Mouse (Mus musculus): ENCODE measurements around the gene Hdac11.
"Not testable (repeated sequence)": the region's sequence is repeated elsewhere in the genome, so short reads cannot be mapped to it uniquely, and the experiment has no call there.

Gene Hdac11

DNA sequence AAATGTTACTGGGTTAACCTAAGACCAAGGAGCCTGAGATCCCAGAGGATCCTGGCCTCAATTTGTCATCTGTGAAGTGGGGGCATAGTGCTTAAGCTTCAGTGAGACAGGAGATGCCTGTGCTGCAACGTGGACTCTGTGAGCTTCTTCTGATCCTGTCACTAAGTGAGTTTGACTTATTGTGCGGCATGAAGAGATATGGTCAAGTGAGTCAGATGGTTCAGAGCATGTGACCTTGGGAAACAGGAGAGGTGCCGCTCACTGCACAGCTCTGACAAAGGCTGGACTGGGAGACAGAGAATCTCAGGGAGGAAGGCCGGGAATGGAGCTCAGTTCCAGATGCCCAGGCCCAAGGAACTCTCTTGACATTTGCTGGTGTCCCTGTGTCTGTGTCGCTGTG lies 49.3 kb downstream of the Hdac11 start:
- DNase-seq, result no peak

DNA sequence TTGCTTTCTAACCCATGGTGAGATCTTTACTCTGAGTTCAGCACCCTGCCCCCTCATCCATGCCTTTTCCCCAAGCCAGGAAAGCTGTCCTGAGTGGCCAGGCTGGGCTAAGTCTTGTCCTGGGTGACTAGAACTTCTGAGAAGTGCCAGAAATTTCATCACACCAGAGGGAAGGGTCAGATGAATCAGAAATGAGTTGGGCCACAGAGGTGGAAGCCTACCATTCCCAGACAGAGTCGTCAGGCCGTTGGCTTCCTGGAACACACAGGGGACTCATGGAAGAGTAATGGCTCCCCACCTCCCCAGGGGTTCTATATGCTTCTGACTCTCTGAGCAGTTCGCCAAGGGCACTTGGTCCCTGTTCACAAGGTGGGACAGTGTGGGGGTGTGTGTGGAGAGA lies 51.0 kb downstream of the Hdac11 start:
- no peak for DNase-seq

GRCm38 (mm10) chr6:91209780-91210179 lies 53.3 kb downstream of the Hdac11 start:
- DNase-seq, result no peak

DNA sequence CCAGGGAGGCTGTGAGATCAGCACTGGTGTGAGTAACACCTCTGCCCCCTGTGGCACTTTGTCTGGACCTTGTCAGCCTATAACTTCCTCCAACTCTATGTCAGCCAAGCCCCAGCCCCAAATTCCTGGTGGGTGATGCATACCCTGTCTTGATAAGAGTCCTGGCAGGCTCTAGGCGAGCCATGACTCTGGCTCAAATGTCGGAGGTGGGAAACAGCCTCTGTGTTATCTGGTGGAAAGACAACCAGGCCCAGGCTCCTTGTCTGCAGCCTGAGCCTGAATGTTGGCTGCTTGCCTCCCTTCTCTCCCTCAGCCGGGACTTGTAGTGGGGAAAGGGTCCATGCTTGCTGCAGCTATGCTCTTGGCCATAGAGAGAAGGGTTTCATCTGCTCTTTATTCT lies 54.4 kb downstream of the Hdac11 start:
- DNase-seq, result no peak

DNA sequence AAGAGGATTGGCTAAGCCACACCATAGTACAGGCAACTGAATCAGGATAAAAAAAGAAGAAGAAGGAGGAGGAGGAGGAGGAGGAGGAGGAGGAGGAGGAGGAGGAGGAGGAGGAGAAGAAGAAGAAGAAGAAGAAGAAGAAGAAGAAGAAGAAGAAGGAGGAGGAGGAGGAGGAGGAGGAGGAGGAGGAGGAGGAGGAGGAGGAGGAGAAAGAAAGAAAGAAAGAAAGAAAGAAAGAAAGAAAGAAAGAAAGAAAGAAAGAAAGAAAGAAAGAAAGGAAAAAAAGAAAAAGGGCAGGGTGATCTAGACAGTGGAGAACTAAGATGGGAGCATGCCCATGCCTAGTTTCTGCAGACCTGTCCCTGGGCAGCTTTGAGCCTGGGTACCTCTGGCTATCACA lies 55.7 kb downstream of the Hdac11 start, which contains the start of gene Fbln2:
Gene Fbln2, plus strand, starts transcription at position 301 of the 400 bp plus-strand sequence.
- DNase-seq, result not testable (repeated sequence)

DNA sequence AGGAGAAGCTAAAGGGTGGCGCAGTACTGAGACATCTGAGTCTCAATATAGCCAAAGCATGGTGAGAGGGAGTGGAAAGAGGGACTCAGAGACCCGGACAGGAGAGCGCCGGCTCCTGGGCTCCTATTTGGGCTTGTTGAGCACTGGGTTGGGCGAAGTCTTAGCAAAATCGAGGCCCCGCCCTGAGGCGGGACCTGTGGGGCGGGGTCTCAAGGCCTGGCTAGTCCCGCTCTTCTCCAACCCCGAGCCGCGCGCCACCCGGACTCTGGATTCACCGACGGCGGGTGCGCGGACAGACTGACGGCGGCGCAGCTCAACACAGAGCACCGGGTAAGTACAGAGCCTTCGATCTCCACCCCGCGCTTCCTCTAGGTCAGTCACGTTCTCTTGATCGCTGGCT lies 56.1 kb downstream of the Hdac11 start:
- DNase-seq, result peak; percentile 70

DNA sequence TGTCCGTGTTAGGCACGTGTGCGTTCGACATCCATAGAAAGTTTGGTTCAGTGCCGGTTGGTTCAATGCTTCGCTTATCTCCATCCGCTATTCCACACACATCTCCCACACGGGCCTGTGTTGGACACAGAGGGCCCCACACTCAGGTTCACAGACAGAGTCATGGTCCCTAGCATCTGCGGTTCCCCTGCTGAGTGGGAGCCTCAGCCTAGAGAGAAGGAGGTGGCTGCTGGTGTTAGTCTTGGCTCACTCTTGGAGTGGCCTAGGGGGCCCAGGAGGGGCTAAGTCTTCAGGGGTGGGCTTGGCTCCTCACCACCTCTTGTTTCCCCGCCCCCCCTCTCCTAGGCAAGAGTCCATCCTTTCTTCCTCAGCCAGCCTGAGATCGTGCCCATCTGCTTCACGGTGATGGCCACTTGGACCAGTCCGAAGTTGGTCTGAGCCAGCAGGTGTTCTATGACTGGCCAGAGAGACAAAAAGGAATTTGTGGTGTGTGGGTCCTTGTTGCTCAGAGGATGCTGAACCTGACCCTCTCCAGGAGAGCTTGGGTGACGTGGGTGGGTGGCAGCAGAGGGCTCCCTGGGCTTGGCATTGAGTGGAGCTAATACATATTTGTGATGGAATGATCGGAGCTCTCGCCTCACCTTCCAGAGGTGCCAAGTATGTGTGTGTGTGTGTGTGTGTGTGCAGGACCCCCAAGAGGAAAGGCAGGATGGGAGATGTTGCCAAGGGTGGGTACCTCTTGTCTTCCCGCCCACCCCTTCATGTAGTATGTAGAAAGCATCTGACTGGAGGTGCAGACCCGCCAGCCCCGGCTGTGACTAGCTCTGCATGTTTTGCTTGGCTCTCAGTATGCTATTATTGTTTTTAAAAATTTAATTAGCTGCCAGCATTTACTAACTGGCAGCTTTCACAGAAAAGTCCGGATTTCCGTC lies 57.1 kb downstream of the Hdac11 start:
- no peak for DNase-seq

GRCm38 (mm10) chr6:91215454-91215853 lies 59.0 kb downstream of the Hdac11 start:
- no peak for DNase-seq

DNA sequence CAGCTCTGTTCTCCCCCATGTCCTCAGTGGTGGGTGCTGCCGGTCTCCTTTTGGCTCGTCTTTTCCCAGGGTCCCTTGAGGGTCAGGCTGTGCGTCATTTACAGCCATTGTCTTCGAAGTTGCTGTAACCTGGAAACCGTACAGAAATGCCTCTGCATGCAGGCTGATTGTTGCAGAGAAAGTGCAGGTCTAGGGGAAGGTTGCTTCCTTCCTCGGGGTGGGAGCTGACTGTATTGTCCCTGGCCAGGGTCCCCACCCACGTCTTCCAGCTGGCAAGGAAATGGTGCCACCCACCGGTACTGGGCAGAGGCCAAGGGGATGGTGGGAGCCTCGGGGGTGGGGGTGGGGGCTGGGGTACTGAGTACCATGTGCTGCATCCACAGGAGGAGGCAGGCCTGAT lies 62.0 kb downstream of the Hdac11 start:
- no peak for DNase-seq

DNA sequence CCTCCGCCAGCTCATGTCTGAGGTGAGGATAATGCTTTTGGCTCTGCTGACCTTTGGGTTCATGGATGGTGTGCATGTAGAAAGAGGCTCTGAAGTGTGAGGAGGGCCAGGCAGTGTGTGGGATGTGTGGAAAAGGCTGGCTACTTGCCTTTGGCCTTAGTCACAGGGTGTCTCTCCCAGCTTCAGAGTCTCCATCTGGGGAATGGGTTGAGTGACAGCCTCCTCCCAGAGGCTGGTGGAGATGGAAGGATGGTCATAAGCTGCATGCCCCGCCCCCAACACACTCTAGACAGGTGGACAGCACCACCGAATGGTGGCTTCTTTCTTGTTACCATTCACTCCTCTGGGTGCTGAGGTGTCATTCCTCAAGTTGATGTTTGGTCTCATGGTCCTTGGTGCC lies 62.4 kb downstream of the Hdac11 start:
- DNase-seq, result no peak

DNA sequence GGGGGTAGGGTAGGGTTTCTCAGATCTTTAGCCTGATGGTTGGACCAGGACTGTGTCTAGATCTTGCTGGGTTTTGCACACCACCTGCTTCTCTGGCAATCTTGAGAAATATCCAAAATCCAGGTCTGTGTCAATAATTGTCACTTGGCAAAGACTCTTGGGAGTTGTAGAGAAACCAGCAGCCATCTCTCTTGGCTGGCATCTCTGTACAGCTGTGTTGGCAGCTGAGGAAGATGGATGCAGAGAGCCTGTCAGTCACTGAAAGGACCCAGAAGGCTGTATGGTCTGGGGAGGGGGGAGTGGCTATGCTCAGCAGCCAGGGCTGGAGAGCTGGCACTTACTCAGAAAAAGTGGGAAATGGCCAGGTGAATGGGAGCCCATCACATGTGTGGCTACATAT lies 63.6 kb downstream of the Hdac11 start:
- DNase-seq, result no peak

GRCm38 (mm10) chr6:91221094-91221493 lies 64.6 kb downstream of the Hdac11 start:
- peak; percentile 73 for DNase-seq

DNA sequence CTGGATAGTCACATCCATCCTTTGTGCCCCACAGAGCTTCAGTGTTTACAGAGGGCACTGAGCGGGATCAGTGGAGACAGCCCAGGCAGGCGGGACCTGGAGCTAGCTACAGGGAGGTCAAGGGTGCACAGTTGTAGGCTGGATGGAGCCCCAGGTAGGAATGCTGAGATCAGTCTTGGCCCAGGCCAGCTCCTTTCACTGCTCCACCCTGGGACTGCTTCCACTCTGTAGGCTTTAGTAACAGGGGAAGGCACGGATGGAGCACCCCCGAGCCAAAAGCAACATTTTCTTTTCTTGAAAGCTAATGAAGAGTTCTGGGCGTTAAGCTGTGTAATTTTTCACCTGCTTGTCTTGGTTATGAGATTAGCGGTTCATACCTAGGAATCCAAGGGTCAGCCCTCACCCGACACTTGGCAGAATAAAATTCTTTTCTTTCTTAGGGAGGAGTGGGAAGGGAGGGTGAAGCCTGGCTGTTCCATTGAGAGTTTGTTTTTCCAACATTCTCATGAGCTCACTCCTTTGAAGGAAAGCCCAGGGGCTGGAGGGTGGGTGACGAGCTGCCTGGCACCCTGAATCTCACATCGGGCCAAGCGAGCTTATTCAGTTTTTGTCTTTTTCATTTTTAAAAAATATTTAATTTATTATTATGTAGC lies 66.4 kb downstream of the Hdac11 start:
- DNase-seq, result no peak
